Mouse (Mus musculus) olfactory bulb, adult 2 months (tissue): ENCODE data around the gene Ndufab1.

Source experiments
- CTCF ChIP-seq: fragments of 200-500 bp; IDR thresholded peaks from 2 replicates; pipeline ENCODE4 v1.5.1; 2012; ENCODE audit warnings: low read depth, mild to moderate bottlenecking, low read length, moderate library complexity; ENCODE audit not compliant: insufficient read depth
- POLR2A ChIP-seq: fragments of 200-500 bp; IDR thresholded peaks from 2 replicates; pipeline ENCODE4 v1.6.1; 2012; ENCODE audit warnings: mild to moderate bottlenecking, low read depth, low read length, moderate library complexity; ENCODE audit not compliant: insufficient read depth

DNA sequence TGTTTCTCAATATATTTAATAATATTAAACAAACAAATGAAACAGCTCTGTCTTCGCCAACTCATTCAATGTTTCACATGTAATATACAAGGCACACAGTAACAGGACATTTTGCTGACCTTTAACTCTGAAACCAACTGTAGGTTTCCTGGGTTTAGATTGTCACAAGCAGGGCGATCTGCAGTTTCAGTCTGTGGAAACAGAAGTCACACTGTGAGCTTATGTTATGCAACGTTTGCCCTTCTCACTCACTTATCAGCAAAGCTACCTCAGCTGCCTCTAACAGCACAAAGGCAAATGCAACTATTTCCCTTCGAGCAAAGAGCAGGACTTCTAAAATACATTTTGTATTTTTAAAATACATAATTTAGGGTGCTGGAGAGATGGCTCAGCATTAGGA, 21.8 kb upstream of the Ndufab1 start:
- TF ChIP-seq POLR2A = no peak
- no peak for TF ChIP-seq CTCF
